Mouse (Mus musculus) testis, adult 2 months (tissue): ENCODE data around the gene Stk10. TPM values are rescaled to one million over a fixed set of nuclear protein-coding genes. Genes with fewer than 3 reads are reported as not detected.

Experiments
- H3K27ac ChIP-seq: fragments of 200-500 bp; 2 replicates; pipeline ENCODE4 v1.5.1; 2012; ENCODE audit warnings: low read depth, low read length; ENCODE audit not compliant: control insufficient read depth, insufficient read depth
- H3K27me3 ChIP-seq: fragments of 200-500 bp; 2 replicates; pipeline ENCODE4 v1.6.1; 2012; ENCODE audit warnings: mild to moderate bottlenecking, low read length, moderate library complexity; ENCODE audit not compliant: control insufficient read depth, insufficient read depth
- H3K36me3 ChIP-seq: fragments of 200-500 bp; 2 replicates; pipeline ENCODE4 v1.6.1; 2012; ENCODE audit warnings: mild to moderate bottlenecking, low read length; ENCODE audit not compliant: control insufficient read depth, insufficient read depth
- H3K4me1 ChIP-seq: fragments of 200-500 bp; 2 replicates; pipeline ENCODE4 v1.6.1; 2012; ENCODE audit warnings: low read length; ENCODE audit not compliant: control insufficient read depth, insufficient read depth
- H3K4me3 ChIP-seq: fragments of 200-500 bp; 2 replicates; pipeline ENCODE4 v1.5.1; 2012; ENCODE audit warnings: low read depth, mild to moderate bottlenecking, low read length, moderate library complexity, mixed read lengths; ENCODE audit not compliant: control insufficient read depth
- CTCF ChIP-seq: fragments of 200-500 bp; IDR thresholded peaks from 2 replicates; pipeline ENCODE4 v1.5.1; 2012; ENCODE audit warnings: low read depth, mild to moderate bottlenecking, inconsistent platforms, low read length, moderate library complexity; ENCODE audit not compliant: control insufficient read depth, insufficient read depth, insufficient replicate concordance
- POLR2A ChIP-seq: fragments of 200-500 bp; IDR thresholded peaks from 2 replicates; pipeline ENCODE4 v1.6.1; 2012; ENCODE audit warnings: low read depth, mild to moderate bottlenecking, inconsistent platforms, low read length, moderate library complexity; ENCODE audit not compliant: control insufficient read depth
- polyA plus RNA-seq: library from polyadenylated mRNA; depleted of rRNA; stranded (reverse); fragments of >200 nt; gene quantifications from 2 replicates; pipeline ENCODE4 v1.2.3, GENCODE M21; 2012

Stk10 gene
- polyA plus RNA-seq, 1 experiment, result 38.3 TPM

- H3K4me1 ChIP-seq, result no peaks in the 10 kb centered on the region
- H3K27me3 ChIP-seq, result no peaks in the 10 kb centered on the region
- no peaks in the 10 kb centered on the region for H3K36me3 ChIP-seq
- no peak overlapping the region for H3K4me3 ChIP-seq
- TF ChIP-seq POLR2A (no peak), CTCF (no peak)
- H3K27ac ChIP-seq, result no peak overlapping the region
Measured at GRCm38 (mm10) chr11:32600371-32600770, 67.3 kb downstream of the Stk10 start.

- H3K27ac ChIP-seq, result no peak overlapping the region
- H3K4me1 ChIP-seq, result no peaks in the 10 kb centered on the region
- TF ChIP-seq CTCF (no peak), POLR2A (no peak)
- H3K27me3 ChIP-seq, result no peaks in the 10 kb centered on the region
- no peaks in the 10 kb centered on the region for H3K36me3 ChIP-seq
- no peak overlapping the region for H3K4me3 ChIP-seq
Measured at GRCm38 (mm10) chr11:32601528-32602323, 68.6 kb downstream of the Stk10 start.

- TF ChIP-seq CTCF (no peak), POLR2A (no peak)
- H3K4me1 ChIP-seq, result no peaks in the 10 kb centered on the region
- no peak overlapping the region for H3K27ac ChIP-seq
- H3K4me3 ChIP-seq, result no peak overlapping the region
- H3K27me3 ChIP-seq, result no peaks in the 10 kb centered on the region
- no peaks in the 10 kb centered on the region for H3K36me3 ChIP-seq
Measured at GRCm38 (mm10) chr11:32604663-32605062, 71.6 kb downstream of the Stk10 start.

- Histone ChIP-seq H3K36me3 (no peaks in the 10 kb centered on the region), H3K27me3 (no peaks in the 10 kb centered on the region), H3K4me3 (no peak overlapping the region), H3K4me1 (no peaks in the 10 kb centered on the region), H3K27ac (no peak overlapping the region)
- no peak for TF ChIP-seq POLR2A
- TF ChIP-seq CTCF, result no peak
Measured at GRCm38 (mm10) chr11:32605131-32605860, 72.2 kb downstream of the Stk10 start.

- no peak for TF ChIP-seq CTCF
- no peak for TF ChIP-seq POLR2A
- H3K4me3 ChIP-seq, result no peak overlapping the region
- no peaks in the 10 kb centered on the region for H3K36me3 ChIP-seq
- H3K4me1 ChIP-seq, result no peaks in the 10 kb centered on the region
- no peaks in the 10 kb centered on the region for H3K27me3 ChIP-seq
- no peak overlapping the region for H3K27ac ChIP-seq
Measured at GRCm38 (mm10) chr11:32605907-32606306, 72.8 kb downstream of the Stk10 start.

- H3K36me3 ChIP-seq, result no peaks in the 10 kb centered on the region
- H3K4me3 ChIP-seq, result no peak overlapping the region
- TF ChIP-seq CTCF (no peak), POLR2A (no peak)
- no peaks in the 10 kb centered on the region for H3K27me3 ChIP-seq
- H3K27ac ChIP-seq, result no peak overlapping the region
- no peaks in the 10 kb centered on the region for H3K4me1 ChIP-seq
Measured at GRCm38 (mm10) chr11:32607319-32607718, 74.2 kb downstream of the Stk10 start.

- no peak overlapping the region for H3K4me3 ChIP-seq
- TF ChIP-seq POLR2A, result no peak
- TF ChIP-seq CTCF, result no peak
- no peaks in the 10 kb centered on the region; the same call in none of the 2 replicates for H3K4me1 ChIP-seq
- H3K36me3 ChIP-seq, result no peaks in the 10 kb centered on the region
- no peak overlapping the region for H3K27ac ChIP-seq
- H3K27me3 ChIP-seq, result no peaks in the 10 kb centered on the region
Measured at GRCm38 (mm10) chr11:32610616-32611015, 77.5 kb downstream of the Stk10 start.
